23 mouse cellular contexts compared by ENCODE assay signal in genomic region chr14:117015333-117015922, GRCm38 (mm10).
A peak's percentile ranks its signal among the peaks of the same experiment; 100 is the strongest.
DNase-seq lines count a peak whose midpoint lies in the region; ATAC-seq lines count a peak whose summit lies in the region.
"Had no signal": no experiment of that assay in that cellular context is flagged by ENCODE, and none has a peak within 500 bp of the region (broad histone marks: within the 10 kb centered on the region; RNA-seq: fewer than 3 reads in every experiment).

No protein-coding gene starts in this region.

- no peak overlapping the region for H3K4me3 ChIP-seq in heart, embryonic 12.5 days
- H3K4me3 ChIP-seq: gastrocnemius, adult 2 months; intestine, embryonic 15.5 days; limb, embryonic 13.5 days; liver, embryonic 12.5 days had no signal

- no peak overlapping the region for H3K9ac ChIP-seq in heart, embryonic 12.5 days
- H3K9ac ChIP-seq: hindbrain, embryonic 14.5 days; intestine, embryonic 15.5 days; limb, embryonic 13.5 days; liver, embryonic 12.5 days had no signal

- ATAC-seq in heart, embryonic 12.5 days (ENCODE audit: insufficient number of reproducible peaks, low FRiP score), result no peak
- ATAC-seq: intestine, embryonic 15.5 days; liver, embryonic 12.5 days had no signal

- no peak overlapping the region for H3K4me2 ChIP-seq in heart, embryonic 12.5 days
- H3K4me2 ChIP-seq: hindbrain, embryonic 14.5 days; intestine, embryonic 15.5 days; limb, embryonic 13.5 days; liver, embryonic 12.5 days had no signal

- H3K36me3 ChIP-seq in heart, embryonic 12.5 days, result no peaks in the 10 kb centered on the region
- H3K36me3 ChIP-seq: intestine, embryonic 15.5 days; limb, embryonic 13.5 days; liver, embryonic 12.5 days had no signal

- peak; percentile 37 for DNase-seq in embryo, embryonic 11 days
- DNase-seq in embryo, embryonic 10 days (ENCODE audit: low spot score), result no peak
- peak; percentile 16 for DNase-seq in heart, adult 11 months
- DNase-seq in ZHBTc4 (ENCODE audit: low read depth, low spot score), result peak; percentile 38
- peak; percentile 20 for DNase-seq in mesoderm, embryonic 11.5 days (ENCODE audit: low read depth, low spot score)
- no peak for DNase-seq in thymus, postnatal 36 days
- DNase-seq: adrenal gland, adult 2 months; cerebellum, adult 18-20 months; cerebellum, postnatal 14 days; gastrocnemius, adult 2 months; heart, postnatal 4 days; kidney, adult 8-10 months; kidney, postnatal 10 days; layer of hippocampus, postnatal 36 days; lung, adult 18-20 months; lung, postnatal 10 days; thymus, adult 18-20 months; thymus, postnatal 4 days had no signal

- 68% methylated on average over 4 of the region's 4 CpGs for WGBS in heart, embryonic 12.5 days

- no peaks in the 10 kb centered on the region for H3K27me3 ChIP-seq in heart, embryonic 12.5 days (replicated peaks)
- H3K27me3 ChIP-seq: intestine, embryonic 15.5 days; limb, embryonic 13.5 days; liver, embryonic 12.5 days had no signal

- no peak overlapping the region for H3K27ac ChIP-seq in heart, embryonic 12.5 days (ENCODE audit: poor library complexity, severe bottlenecking)
- H3K27ac ChIP-seq: gastrocnemius, adult 2 months; hindbrain, embryonic 14.5 days; intestine, embryonic 15.5 days; limb, embryonic 13.5 days; liver, embryonic 12.5 days had no signal

- no peaks in the 10 kb centered on the region for H3K9me3 ChIP-seq in heart, embryonic 12.5 days (replicated peaks)
- H3K9me3 ChIP-seq: intestine, embryonic 15.5 days; limb, embryonic 13.5 days; liver, embryonic 12.5 days had no signal

- H3K4me1 ChIP-seq in heart, embryonic 12.5 days (replicated peaks), result no peaks in the 10 kb centered on the region
- H3K4me1 ChIP-seq: intestine, embryonic 15.5 days; liver, embryonic 12.5 days had no signal

Comparison
In these comparisons a context has a peak if more than half of its experiments do, and no peak if none do; other contexts are left out.
1. DNase-seq: peak in embryo, embryonic 11 days (single experiment), heart, adult 11 months (single experiment), ZHBTc4 (single experiment) and mesoderm, embryonic 11.5 days (single experiment); none in embryo, embryonic 10 days (single experiment) and thymus, postnatal 36 days (0 of 2).